Mouse (Mus musculus) megakaryocyte, adult 5-6 weeks (primary cell): ENCODE measurements at regions not wholly inside any gene's neighbourhood (a gene's known extent, or its start where the extent isn't known, plus 50 kb on each side); places are given as distances from the start of the nearest gene placed in this dataset.
A peak's percentile ranks its signal among the peaks of the same experiment; 100 is the strongest.
"Not testable (repeated sequence)": the region's sequence is repeated elsewhere in the genome, so short reads cannot be mapped to it uniquely, and the experiment has no call there.

Experiments used
- ATAC-seq: 2 replicates; pipeline ENCODE4 v1.8.0; 2016; ENCODE audit warnings: mild to moderate bottlenecking, inconsistent platforms; ENCODE audit not compliant: poor library complexity, severe bottlenecking

GRCm38 (mm10) chr11:31615107-31615811, 56.4 kb downstream of the Bod1 start:
- ATAC-seq = peak; percentile 63

- ATAC-seq = no peak
Observed at GRCm38 (mm10) chr11:31614394-31614713, 57.3 kb downstream of the Bod1 start.

DNA sequence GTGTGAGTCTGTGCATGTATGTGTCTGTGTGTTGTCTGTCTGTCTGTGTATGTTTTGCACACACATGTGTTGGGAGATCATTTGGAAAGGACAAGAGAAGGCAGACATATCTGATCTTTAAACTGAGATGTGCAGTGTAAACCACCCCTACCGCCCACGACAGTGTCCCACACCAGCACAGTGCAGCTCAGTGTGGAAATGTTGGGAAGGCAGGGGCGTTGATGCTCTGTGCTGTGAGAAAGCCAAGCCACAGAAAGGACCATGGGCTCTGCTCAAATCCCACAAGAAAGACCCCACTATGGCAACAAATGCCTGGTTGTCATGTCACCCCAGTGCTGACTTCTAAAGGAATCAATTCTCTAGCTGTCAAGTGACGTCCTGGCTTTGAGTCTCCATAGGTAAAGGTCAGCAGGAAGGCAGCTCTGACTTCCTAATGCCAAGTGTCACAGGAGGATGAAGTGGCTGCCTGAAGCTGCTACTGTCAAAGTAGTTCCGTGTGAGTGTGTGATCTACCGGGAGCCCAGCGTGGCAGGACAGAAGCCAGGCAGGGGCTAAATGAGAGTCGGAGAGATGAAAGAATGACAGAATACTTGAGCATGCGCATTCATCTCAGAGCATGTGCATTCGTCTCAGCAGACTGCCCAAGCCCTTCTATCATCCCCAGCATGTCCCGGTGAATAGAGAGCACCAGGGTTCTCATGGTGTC, 57.8 kb downstream of the Bod1 start:
- no peak for ATAC-seq

DNA sequence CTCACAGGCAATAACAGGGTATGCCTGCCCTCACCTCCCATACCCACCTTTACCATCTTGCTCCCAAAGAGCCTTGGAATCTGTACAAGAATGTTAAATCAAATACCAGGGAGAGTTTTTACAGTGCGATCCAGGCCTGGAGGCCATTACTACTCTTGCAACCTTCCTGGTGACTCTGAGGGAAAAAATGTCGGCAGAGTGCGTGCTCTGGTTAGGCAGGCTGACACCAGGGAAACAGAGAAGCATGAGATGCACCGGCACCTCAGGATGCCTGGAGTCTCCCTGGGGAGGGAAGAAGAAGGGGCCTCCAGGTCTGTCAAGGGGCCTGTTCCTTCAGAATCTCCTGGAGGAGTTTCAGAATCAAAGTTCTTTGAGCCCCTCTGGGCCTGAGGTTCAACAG, 63.2 kb downstream of the Bod1 start:
- ATAC-seq = no peak

GRCm38 (mm10) chr11:31601499-31601898, 70.2 kb downstream of the Bod1 start:
- no peak for ATAC-seq

DNA sequence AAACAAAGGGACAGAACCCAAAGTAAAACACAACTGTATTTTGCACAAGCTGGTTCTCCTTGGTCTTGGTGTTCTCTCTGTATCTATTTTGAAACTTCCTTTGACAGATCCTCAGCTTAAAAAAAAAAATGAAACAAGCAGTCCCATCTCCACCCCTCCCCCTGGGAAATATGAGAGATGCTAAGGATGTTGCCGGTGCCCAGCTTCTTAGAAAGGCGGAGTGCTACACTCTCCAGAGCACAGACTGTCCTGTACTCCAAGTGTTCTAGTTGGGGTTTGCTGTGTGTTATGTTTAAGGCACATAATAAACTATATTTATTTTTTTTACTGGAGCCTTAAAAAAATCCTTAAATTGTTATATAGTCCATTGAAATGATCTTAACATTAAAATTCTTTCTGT, 78.1 kb downstream of the Bod1 start:
- no peak for ATAC-seq

DNA sequence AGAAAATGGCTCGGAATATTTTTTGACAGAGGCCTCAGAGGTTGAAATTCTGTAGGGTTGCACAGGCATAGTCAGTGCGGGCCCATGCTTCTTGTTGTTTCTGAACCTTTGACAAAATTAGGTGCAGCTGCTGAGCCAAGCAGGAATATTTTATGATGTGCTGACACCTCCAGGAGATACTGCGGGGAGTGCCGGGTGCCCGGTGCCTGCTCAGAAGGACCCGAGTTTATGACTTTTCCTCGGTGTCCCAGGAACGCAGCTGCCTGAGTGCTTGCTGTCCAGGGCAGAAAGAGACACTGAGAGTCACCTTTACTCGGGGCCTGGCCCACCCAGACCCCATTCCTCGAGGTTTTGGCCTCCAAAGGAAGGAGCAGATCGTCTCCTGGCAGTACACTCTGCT, 79.6 kb downstream of the Bod1 start:
- ATAC-seq = no peak

DNA sequence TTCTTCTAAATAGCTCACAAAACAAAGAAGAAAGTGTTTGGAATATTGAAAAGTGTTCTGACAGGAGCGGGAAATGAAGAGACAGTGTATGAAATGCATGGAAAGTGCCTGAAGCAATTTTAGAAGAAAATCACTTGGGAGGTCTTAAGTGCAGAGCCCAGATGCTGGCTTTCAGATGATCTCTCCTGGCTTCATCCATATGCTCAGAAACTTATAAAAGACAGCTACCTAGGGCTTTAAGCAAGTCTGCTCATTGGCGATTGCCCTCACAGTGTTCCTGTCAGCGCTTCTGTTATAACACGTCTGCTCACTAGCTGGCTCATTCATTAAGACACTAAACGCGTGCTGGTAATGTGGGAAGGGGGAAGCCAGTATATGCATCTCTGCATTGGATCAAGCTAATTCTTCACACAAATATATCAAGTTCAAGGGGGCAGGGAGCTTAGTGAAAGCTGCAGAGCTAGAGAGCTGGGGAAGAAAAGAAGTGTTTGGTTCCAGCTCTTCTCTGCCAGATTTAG, 80.6 kb downstream of the Bod1 start:
- no peak for ATAC-seq

DNA sequence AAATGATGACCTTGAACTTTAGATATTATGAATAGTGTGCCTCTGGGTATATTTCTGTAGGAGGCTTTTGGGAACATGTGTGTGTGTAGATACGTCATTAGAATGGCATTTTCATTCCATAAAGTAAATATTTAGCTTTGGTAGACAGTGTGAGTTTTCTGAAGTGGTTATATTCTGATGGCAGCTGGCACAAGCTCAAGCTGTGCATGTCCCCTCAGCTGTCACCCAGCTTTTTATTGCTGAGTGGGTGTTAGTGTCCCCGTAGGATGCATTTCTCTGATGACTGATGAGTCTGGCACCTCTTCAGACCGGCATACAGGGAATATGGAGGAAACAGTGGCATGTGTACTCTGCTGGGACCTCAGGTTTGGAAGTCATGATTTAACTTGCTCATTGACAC, 96.7 kb downstream of the Bod1 start:
- ATAC-seq = no peak

DNA sequence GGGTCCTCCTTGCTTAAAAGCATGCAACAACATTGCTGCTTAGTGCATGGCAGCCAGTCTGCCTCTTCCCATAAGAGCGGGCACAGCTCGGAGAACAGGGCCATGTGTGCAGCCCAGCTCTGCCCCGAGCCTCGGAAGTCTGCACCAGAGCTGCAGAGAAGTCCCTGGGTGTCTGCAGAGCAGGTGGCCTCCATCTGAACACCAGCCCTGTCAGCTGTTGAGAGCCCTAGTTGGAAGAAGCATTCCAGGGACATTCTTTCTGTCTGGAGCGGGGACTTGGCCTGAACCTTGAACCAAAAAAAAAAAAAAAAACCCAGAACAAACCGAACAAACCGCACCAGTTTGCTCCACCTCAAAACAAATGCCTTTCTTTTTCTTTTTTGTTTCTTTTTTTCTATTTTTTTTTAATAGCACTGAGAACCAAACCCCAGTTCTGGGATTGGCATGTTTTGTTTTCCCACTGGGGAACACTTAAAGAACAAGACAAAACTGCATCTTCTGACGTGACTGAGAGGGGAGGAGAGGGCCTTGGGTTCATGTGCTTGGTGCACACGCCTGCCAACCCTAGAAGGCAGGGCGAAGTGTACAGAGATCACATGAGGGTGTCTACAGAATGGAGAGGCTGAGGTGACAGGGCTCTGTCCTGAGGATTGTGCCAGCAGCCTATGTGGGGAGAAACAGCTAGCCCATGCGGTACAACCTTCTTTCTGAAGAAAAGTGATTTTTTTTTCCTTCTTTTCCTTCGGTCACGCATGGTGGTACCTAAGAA, 106.8 kb downstream of the Bod1 start:
- ATAC-seq = no peak

DNA sequence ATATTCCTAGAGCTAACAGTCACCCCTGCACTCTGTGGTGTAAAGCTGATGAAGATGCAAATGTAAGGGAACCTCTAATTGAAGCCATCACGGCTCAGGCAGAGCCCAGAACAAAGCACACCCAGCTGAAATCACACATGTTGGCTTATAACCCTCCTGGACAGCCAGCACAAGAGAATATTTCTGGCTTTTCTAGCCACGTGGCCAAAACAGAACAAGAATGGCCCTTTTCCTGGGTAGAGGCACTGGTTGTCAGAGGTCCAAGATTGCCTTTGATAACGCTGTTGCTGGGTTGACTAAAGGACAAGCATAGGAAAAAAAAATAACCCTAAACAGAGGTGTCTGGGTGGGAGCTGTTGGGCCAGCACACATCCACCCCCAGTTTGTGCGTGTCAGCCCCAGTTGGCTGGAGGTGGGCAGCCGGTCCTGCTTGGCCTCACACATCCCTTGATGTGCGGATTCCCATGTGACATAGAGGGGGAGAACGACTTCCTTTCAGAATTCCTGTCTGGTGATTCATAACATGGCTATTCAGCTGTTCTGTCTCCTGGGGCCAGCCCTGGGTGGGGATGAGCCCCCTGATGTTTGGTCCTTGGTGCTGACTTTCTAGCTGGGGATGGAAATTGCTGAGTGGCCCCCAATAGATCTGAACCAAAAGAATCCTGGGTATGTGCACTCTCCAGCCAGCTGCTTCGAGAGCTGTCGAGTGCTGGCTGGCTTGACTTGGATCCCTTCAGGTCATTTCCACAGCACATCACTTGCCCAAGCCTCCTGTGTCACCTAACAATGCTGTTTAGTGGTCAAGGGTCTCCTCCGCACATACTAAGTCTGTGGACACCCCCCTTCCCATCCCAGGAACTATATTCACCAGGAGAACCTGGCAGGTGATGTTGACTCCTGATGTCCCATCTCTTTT, 107.6 kb downstream of the Bod1 start:
- ATAC-seq = no peak

- no peak for ATAC-seq
Observed at GRCm38 (mm10) chr11:31562954-31563353, 108.7 kb downstream of the Bod1 start.

GRCm38 (mm10) chr11:31560775-31561174, 110.9 kb downstream of the Bod1 start:
- no peak for ATAC-seq

- ATAC-seq = no peak
Observed at GRCm38 (mm10) chr11:31555042-31555441, 116.6 kb downstream of the Bod1 start.

GRCm38 (mm10) chr11:31551614-31552271, 119.9 kb downstream of the Bod1 start:
- no peak for ATAC-seq

GRCm38 (mm10) chr11:31550747-31551613, 120.7 kb downstream of the Bod1 start:
- no peak for ATAC-seq

- ATAC-seq = not testable (repeated sequence)
Observed at GRCm38 (mm10) chr11:31545514-31545913, 126.2 kb downstream of the Bod1 start.

GRCm38 (mm10) chr11:31542635-31543219, 129.0 kb downstream of the Bod1 start:
- no peak for ATAC-seq

- no peak for ATAC-seq
Observed at GRCm38 (mm10) chr11:31541425-31541824, 130.3 kb downstream of the Bod1 start.
